Mouse (Mus musculus) stomach, postnatal 0 days (tissue): ENCODE data around the gene Rnf227.

ENCODE experiments used
- CTCF ChIP-seq: IDR thresholded peaks from 2 replicates; pipeline ENCODE4 v1.5.1; 2016; ENCODE audit warnings: antibody characterized with exemption, low read depth, mild to moderate bottlenecking, moderate library complexity
- EP300 ChIP-seq: optimal IDR thresholded peaks from 2 replicates; pipeline ENCODE3; 2016; ENCODE audit warnings: antibody characterized with exemption

GRCm38 (mm10) chr11:69366855-69367615 lies 26.8 kb downstream of the Rnf227 start:
- TF ChIP-seq CTCF (peak; percentile 7; the same call in 1 of the 2 replicates), EP300 (peak; percentile 45)
